Mouse (Mus musculus) splenic B cell, adult 2 months (primary cell): ENCODE measurements around the gene Scrn1.

Experiments
- DNase-seq: peaks from one replicate; pipeline ENCODE4 v3.0.0-alpha.2; 2011; ENCODE audit warnings: low read depth, low spot score
- H3K27me3 ChIP-seq: 2 replicates; pipeline ENCODE4 v1.6.1; 2012; ENCODE audit warnings: mild to moderate bottlenecking, low read length, moderate library complexity, mixed read lengths; ENCODE audit not compliant: control insufficient read depth, poor library complexity, insufficient read depth, severe bottlenecking
- H3K36me3 ChIP-seq: 2 replicates; pipeline ENCODE4 v1.6.1; 2012; ENCODE audit warnings: mild to moderate bottlenecking, low read length, moderate library complexity, mixed read lengths; ENCODE audit not compliant: control insufficient read depth, poor library complexity, insufficient read depth, severe bottlenecking

The Scrn1 gene

GRCm38 (mm10) chr6:54530182-54530581 lies 36.1 kb downstream of the Scrn1 start:
- DNase-seq: no peak
- Histone ChIP-seq H3K36me3 (no peaks in the 10 kb centered on the region), H3K27me3 (no peaks in the 10 kb centered on the region)

GRCm38 (mm10) chr6:54528666-54529065 lies 37.6 kb downstream of the Scrn1 start:
- Histone ChIP-seq H3K36me3 (no peaks in the 10 kb centered on the region), H3K27me3 (no peaks in the 10 kb centered on the region)
- no peak for DNase-seq

GRCm38 (mm10) chr6:54518758-54519157 lies 47.5 kb downstream of the Scrn1 start:
- no peaks in the 10 kb centered on the region for H3K36me3 ChIP-seq
- no peak for DNase-seq
- no peaks in the 10 kb centered on the region for H3K27me3 ChIP-seq

GRCm38 (mm10) chr6:54516512-54517134 lies 49.7 kb downstream of the Scrn1 start:
- Histone ChIP-seq H3K27me3 (no peaks in the 10 kb centered on the region), H3K36me3 (no peaks in the 10 kb centered on the region)
- DNase-seq: no peak

- Histone ChIP-seq H3K27me3 (no peaks in the 10 kb centered on the region), H3K36me3 (no peaks in the 10 kb centered on the region)
- no peak for DNase-seq
Observed at GRCm38 (mm10) chr6:54512256-54512655, 54.0 kb downstream of the Scrn1 start.

GRCm38 (mm10) chr6:54509264-54509663 lies 57.0 kb downstream of the Scrn1 start:
- no peaks in the 10 kb centered on the region for H3K36me3 ChIP-seq
- H3K27me3 ChIP-seq: no peaks in the 10 kb centered on the region
- no peak for DNase-seq

GRCm38 (mm10) chr6:54508256-54508793 lies 58.0 kb downstream of the Scrn1 start:
- H3K36me3 ChIP-seq: no peaks in the 10 kb centered on the region
- no peaks in the 10 kb centered on the region for H3K27me3 ChIP-seq
- no peak for DNase-seq

- DNase-seq: no peak
- Histone ChIP-seq H3K36me3 (no peaks in the 10 kb centered on the region), H3K27me3 (no peaks in the 10 kb centered on the region)
Observed at GRCm38 (mm10) chr6:54507808-54508207, 58.5 kb downstream of the Scrn1 start.

GRCm38 (mm10) chr6:54507002-54507401 lies 59.3 kb downstream of the Scrn1 start:
- no peak for DNase-seq
- H3K27me3 ChIP-seq: no peaks in the 10 kb centered on the region
- H3K36me3 ChIP-seq: no peaks in the 10 kb centered on the region

GRCm38 (mm10) chr6:54506318-54506717 lies 60.0 kb downstream of the Scrn1 start:
- H3K27me3 ChIP-seq: no peaks in the 10 kb centered on the region
- no peaks in the 10 kb centered on the region for H3K36me3 ChIP-seq
- DNase-seq: no peak

GRCm38 (mm10) chr6:54502661-54503115 lies 63.6 kb downstream of the Scrn1 start:
- Histone ChIP-seq H3K36me3 (no peaks in the 10 kb centered on the region), H3K27me3 (no peaks in the 10 kb centered on the region)
- DNase-seq: no peak

- no peak for DNase-seq
- Histone ChIP-seq H3K36me3 (no peaks in the 10 kb centered on the region), H3K27me3 (no peaks in the 10 kb centered on the region)
Observed at GRCm38 (mm10) chr6:54496214-54496613, 70.1 kb downstream of the Scrn1 start.

- no peaks in the 10 kb centered on the region for H3K27me3 ChIP-seq
- no peaks in the 10 kb centered on the region for H3K36me3 ChIP-seq
- DNase-seq: no peak
Observed at GRCm38 (mm10) chr6:54494612-54495398, 71.5 kb downstream of the Scrn1 start.

- H3K36me3 ChIP-seq: no peaks in the 10 kb centered on the region
- DNase-seq: no peak
- H3K27me3 ChIP-seq: no peaks in the 10 kb centered on the region
Observed at GRCm38 (mm10) chr6:54494097-54494496, 72.2 kb downstream of the Scrn1 start.

- DNase-seq: no peak
- no peaks in the 10 kb centered on the region for H3K36me3 ChIP-seq
- no peaks in the 10 kb centered on the region for H3K27me3 ChIP-seq
Observed at GRCm38 (mm10) chr6:54491074-54491473, 75.2 kb downstream of the Scrn1 start.
